Mouse (Mus musculus) left cerebral cortex, adult 6 months (tissue): Measurements from ENCODE around the gene Olfr593. TPM values are rescaled to one million over a fixed set of nuclear protein-coding genes. Genes with fewer than 3 reads are reported as not detected.

Experiments
- long read RNA-seq, 2 experiments: library from polyadenylated mRNA; unstranded; transcript quantifications; one replicate each; pipeline ENCODE4 v2.0.0; 2019 to 2020
- polyA plus RNA-seq: library from polyadenylated mRNA; unstranded; fragments of <200 nt; fragmentation: Nextera tagmentation; gene quantifications from 2 replicates; pipeline ENCODE4 v1.2.3, GENCODE M21; 2021

Gene Olfr593
- polyA plus RNA-seq, result not detected in 2 replicates
- long read RNA-seq, experiment 1, result 0 reads
- long read RNA-seq, experiment 2, result 0 reads

DNA sequence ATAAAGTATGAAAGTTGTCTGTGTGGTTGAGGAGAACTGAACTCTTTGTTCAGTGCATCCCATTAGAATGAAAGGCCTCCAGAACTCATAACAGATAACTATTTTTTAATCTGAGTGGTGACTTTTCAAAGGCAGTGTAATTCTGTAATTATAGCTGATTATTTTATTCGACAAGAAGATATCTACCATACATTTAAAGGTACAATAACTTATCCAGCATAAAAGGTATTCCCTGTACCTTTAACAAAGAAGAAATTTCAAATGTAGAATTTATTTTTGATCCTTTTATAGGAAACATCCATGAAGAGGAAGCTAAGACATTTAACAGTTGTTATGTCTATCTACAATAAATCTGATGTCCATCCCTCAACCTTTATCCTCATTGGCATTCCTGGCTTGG lies at the start of gene Olfr593:
Gene Olfr593, plus strand, starts transcription at position 301 of the 400 bp plus-strand sequence.

GRCm38 (mm10) chr7:103178240-103178639 lies 33.4 kb upstream of the Olfr593 start, which contains the start of gene Olfr591:
Gene Olfr591 (minus strand): TSS chr7:103178340.

DNA sequence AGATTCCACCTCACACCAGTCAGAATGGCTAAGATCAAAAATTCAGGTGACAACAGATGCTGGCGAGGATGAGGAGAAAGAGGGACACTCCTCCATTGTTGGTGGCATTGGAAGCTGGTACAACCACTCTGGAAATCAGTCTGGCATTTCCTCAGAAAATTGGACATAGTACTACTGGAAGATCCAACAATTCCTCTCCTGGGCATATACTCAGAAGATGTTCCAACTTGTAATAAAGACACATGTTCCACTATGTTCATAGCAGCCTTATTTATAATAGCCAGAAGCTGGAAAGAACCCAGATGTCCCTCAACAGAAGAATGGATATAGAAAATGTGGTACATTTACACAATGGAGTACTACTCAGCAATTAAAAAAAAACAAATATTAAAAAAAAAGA lies 27.2 kb upstream of the Olfr593 start, which contains the start of gene Olfr592:
Gene Olfr592, plus strand, starts transcription at position 301 of the 400 bp plus-strand sequence.

DNA sequence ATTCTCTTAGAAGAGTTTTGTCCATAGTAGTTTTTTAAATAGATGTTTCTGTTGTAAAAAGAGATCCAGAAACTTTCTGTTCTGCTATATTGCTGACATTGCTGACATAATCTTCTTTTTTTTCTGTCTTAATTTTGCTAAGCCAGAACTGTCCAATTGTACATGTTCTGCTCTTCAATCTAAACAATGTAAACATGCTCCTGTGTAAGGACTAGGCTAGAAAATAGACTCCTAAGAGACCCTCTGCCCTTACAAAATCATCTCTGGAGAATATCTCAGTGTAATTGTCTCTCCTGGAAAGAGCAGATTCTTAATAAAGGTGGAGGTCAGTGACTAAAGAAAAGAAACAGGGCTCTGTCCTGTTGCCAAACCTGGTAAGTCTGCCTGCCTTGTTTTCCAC lies 5.0 kb downstream of the Olfr593 start, which contains the start of gene Olfr594:
Gene Olfr594, plus strand, starts transcription at position 301 of the 400 bp plus-strand sequence.

DNA sequence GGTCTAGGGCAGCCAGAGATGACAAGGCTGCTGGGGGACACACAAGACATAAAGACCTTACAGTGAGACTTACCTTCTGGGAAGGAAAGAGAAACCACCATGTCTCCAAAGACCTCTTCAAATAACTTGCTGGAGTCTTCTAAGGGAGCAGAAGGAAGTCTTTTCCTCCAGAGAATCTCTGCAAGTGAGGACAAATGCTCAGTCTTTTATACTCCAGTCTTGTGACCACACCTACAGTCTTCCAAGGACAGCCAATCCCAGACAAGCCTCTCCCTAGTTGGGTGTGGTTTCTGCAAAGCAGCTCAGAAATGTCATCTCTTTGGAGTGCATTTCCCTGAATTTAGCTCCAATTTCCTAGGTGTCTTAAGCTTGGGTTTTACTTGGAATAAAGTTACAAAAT lies 40.7 kb downstream of the Olfr593 start, which contains the start of gene Usp17ld:
Gene Usp17ld, minus strand, starts transcription at position 101 of the 400 bp plus-strand sequence.

Other genes with a start within 250 kb of the Olfr593 start
- gene Olfr576, start 249.2 kb upstream of the Olfr593 start, polyA plus RNA-seq, result not detected in 2 replicates
- not detected in 2 replicates for gene Olfr577, start 235.9 kb upstream of the Olfr593 start, polyA plus RNA-seq
- gene Olfr578, start 222.5 kb upstream of the Olfr593 start, polyA plus RNA-seq, result not detected in 2 replicates
- gene Olfr582, start 173.8 kb upstream of the Olfr593 start, polyA plus RNA-seq, result not detected in 2 replicates
- not detected in 2 replicates for gene Olfr583, start 160.6 kb upstream of the Olfr593 start, polyA plus RNA-seq
- not detected in 2 replicates for gene Olfr584, start 130.0 kb upstream of the Olfr593 start, polyA plus RNA-seq
- gene Olfr585, start 114.1 kb upstream of the Olfr593 start, polyA plus RNA-seq, result not detected in 2 replicates
- gene Olfr586, start 86.2 kb upstream of the Olfr593 start, polyA plus RNA-seq, result not detected in 2 replicates
- gene Olfr588-ps1, start 71.0 kb upstream of the Olfr593 start, polyA plus RNA-seq, result not detected in 2 replicates
- not detected in 2 replicates for gene Olfr589, start 55.5 kb upstream of the Olfr593 start, polyA plus RNA-seq
- not detected in 2 replicates for gene Olfr591, start 33.5 kb upstream of the Olfr593 start, polyA plus RNA-seq
- not detected in 2 replicates for gene Olfr592, start 27.1 kb upstream of the Olfr593 start, polyA plus RNA-seq
- not detected in 2 replicates for gene Olfr594, start 5.1 kb downstream of the Olfr593 start, polyA plus RNA-seq
- not detected in 2 replicates for gene Usp17ld, start 40.6 kb downstream of the Olfr593 start, polyA plus RNA-seq
- gene Olfr596, start 93.8 kb downstream of the Olfr593 start, polyA plus RNA-seq, result not detected in 2 replicates
- gene Olfr597, start 104.5 kb downstream of the Olfr593 start, polyA plus RNA-seq, result not detected in 2 replicates
- not detected in 2 replicates for gene Olfr598, start 111.7 kb downstream of the Olfr593 start, polyA plus RNA-seq
- not detected in 2 replicates for gene Olfr599, start 124.1 kb downstream of the Olfr593 start, polyA plus RNA-seq
- gene Olfr600, start 137.8 kb downstream of the Olfr593 start, polyA plus RNA-seq, result not detected in 2 replicates
- gene Olfr601, start 150.8 kb downstream of the Olfr593 start, polyA plus RNA-seq, result not detected in 2 replicates
- not detected in 2 replicates for gene Olfr603, start 174.3 kb downstream of the Olfr593 start, polyA plus RNA-seq
- not detected in 2 replicates for gene Usp17lc, start 203.2 kb downstream of the Olfr593 start, polyA plus RNA-seq
- not detected in 2 replicates for gene Olfr605, start 233.6 kb downstream of the Olfr593 start, polyA plus RNA-seq
- gene Olfr606, start 237.2 kb downstream of the Olfr593 start, polyA plus RNA-seq, result not detected in 2 replicates